Mouse (Mus musculus) limb, embryonic 14.5 days (tissue): ENCODE data around the gene Rnf217. TPM values are rescaled to one million over a fixed set of nuclear protein-coding genes. Genes with fewer than 3 reads are reported as not detected.
A peak's percentile ranks its signal among the peaks of the same experiment; 100 is the strongest.

ENCODE experiments used
- ATAC-seq: fragments of 200-750 bp; cut with Nextera tagmentation; 2 replicates; pipeline ENCODE4 v1.8.0; 2017; ENCODE audit warnings: low read depth, moderate number of reproducible peaks, moderate TSS enrichment; ENCODE audit not compliant: low FRiP score
- DNase-seq: peaks from one replicate; pipeline ENCODE4 v3.0.0-alpha.2; 2015; ENCODE audit warnings: low spot score
- H3K27ac ChIP-seq: fragments of 300-500 bp; sonication (generic); replicated peaks from 2 replicates; pipeline ENCODE4 v1.5.1; 2014; ENCODE audit warnings: low read depth, mild to moderate bottlenecking, low read length, moderate library complexity, mixed read lengths
- H3K27me3 ChIP-seq: fragments of 300-500 bp; sonication (generic); 2 replicates; pipeline ENCODE4 v1.6.1; 2014; ENCODE audit warnings: low read length, mixed read lengths; ENCODE audit not compliant: control insufficient read depth, insufficient read depth
- H3K36me3 ChIP-seq: fragments of 300-500 bp; sonication (generic); 2 replicates; pipeline ENCODE4 v1.6.1; 2014; ENCODE audit warnings: mild to moderate bottlenecking, low read length, moderate library complexity, mixed read lengths; ENCODE audit not compliant: control insufficient read depth, insufficient read depth
- H3K4me1 ChIP-seq: fragments of 300-500 bp; sonication (generic); 2 replicates; pipeline ENCODE4 v1.6.1; 2014; ENCODE audit warnings: antibody characterized with exemption, low read length, mixed read lengths; ENCODE audit not compliant: control insufficient read depth, insufficient read depth
- H3K4me2 ChIP-seq: fragments of 300-500 bp; sonication (generic); replicated peaks from 2 replicates; pipeline ENCODE4 v1.6.1; 2014; ENCODE audit warnings: low read depth, mild to moderate bottlenecking, low read length, moderate library complexity; ENCODE audit not compliant: severe bottlenecking
- H3K4me3 ChIP-seq: fragments of 300-500 bp; sonication (generic); replicated peaks from 2 replicates; pipeline ENCODE4 v1.5.1; 2014; ENCODE audit warnings: low read length
- H3K9ac ChIP-seq: fragments of 300-500 bp; sonication (generic); 2 replicates; pipeline ENCODE4 v1.6.1; 2014; ENCODE audit warnings: mild to moderate bottlenecking, low read depth, low read length, moderate library complexity; ENCODE audit not compliant: severe bottlenecking
- H3K9me3 ChIP-seq: fragments of 300-500 bp; sonication (generic); 2 replicates; pipeline ENCODE4 v1.6.1; 2016; ENCODE audit warnings: low read length; ENCODE audit not compliant: control insufficient read depth
- POLR2A ChIP-seq: fragments of 200-500 bp; IDR thresholded peaks from 2 replicates; pipeline ENCODE4 v1.8.0; 2012; ENCODE audit warnings: inconsistent platforms, mild to moderate bottlenecking, moderate library complexity, borderline replicate concordance; ENCODE audit not compliant: insufficient read depth, insufficient read length; ENCODE audit errors: extremely low read depth
- WGBS: fragments of 180-500 bp; shearing (Covaris S2); extraction: QIAGEN DNeasy Blood & Tissue Kit; methylation state at CpG from one replicate; pipeline ENCODE4 v1.1.7; 2014; 5-methylcytosine and 5-hydroxymethylcytosine counted together
- polyA plus RNA-seq, 2 experiments: library from polyadenylated mRNA; depleted of rRNA in 1 of 2; stranded (reverse) in 1 of 2; unstranded in 1 of 2; fragments of >200 nt; fragmentation: Nextera tagmentation in 1 of 2; extraction: Ambion mirVana in 1 of 2; gene quantifications; 2 replicates each; pipeline versions ENCODE4 v1.2.1 to v1.2.3; 2012 to 2014

Gene Rnf217
- polyA plus RNA-seq, 2 experiments, result 3.8 to 4.4 TPM

DNA sequence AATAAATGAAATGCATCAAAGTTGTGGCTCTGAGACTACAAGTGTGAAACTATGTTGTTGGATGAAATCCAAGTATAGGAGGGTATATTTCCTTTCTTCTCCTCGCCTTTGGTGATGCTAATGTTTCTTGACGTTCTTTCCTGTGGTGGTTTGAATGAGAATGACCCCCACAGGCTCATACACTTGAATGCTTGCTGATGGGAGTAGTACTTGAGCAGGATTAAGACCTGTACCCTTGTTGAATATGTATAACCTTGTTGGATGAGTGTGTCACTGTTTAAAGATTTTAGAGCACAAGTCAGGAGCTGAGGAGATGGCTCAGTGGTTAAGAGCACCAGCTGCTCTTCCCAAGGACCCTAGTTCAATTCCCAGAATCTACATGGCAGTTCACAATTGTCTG is 6.4 kb upstream of the Rnf217 start:
- no peak overlapping the region for H3K4me2 ChIP-seq
- H3K4me3 ChIP-seq, result no peak overlapping the region
- no peak overlapping the region for H3K9ac ChIP-seq
- no peak for ATAC-seq
- no peak for DNase-seq
- no peaks in the 10 kb centered on the region for H3K27me3 ChIP-seq
- 61% methylated on average over 2 of the region's 2 CpGs for WGBS
- TF ChIP-seq POLR2A, result no peak
- no peaks in the 10 kb centered on the region for H3K4me1 ChIP-seq
- no peaks in the 10 kb centered on the region for H3K36me3 ChIP-seq
- H3K9me3 ChIP-seq, result no peaks in the 10 kb centered on the region
- H3K27ac ChIP-seq, result no peak overlapping the region

DNA sequence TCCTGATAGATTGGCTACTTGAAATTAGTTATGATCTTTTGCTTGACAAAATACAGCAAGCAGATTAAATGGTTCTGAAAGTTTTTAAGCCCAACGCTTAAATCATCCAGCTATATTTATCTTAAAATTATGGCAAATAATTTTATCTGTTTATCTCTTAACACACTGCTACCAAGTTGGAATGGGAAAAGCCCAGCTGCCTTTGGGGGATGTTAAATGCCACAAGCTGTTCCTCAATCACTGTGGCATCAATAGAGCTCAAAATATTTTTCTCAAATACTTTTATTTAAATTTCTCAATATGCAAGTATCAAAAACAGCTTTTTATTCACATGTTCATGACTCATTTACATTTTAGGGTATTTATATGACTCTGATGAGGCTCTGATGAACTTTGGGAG is 5.1 kb upstream of the Rnf217 start:
- Histone ChIP-seq H3K4me2 (no peak overlapping the region), H3K9ac (no peak overlapping the region), H3K4me1 (no peaks in the 10 kb centered on the region), H3K27ac (no peak overlapping the region), H3K9me3 (no peaks in the 10 kb centered on the region), H3K27me3 (no peaks in the 10 kb centered on the region), H3K4me3 (no peak overlapping the region), H3K36me3 (no peaks in the 10 kb centered on the region)
- ATAC-seq, result no peak
- WGBS, result 91% methylated on average over 1 of the region's 1 CpGs
- DNase-seq, result no peak
- no peak for TF ChIP-seq POLR2A

DNA sequence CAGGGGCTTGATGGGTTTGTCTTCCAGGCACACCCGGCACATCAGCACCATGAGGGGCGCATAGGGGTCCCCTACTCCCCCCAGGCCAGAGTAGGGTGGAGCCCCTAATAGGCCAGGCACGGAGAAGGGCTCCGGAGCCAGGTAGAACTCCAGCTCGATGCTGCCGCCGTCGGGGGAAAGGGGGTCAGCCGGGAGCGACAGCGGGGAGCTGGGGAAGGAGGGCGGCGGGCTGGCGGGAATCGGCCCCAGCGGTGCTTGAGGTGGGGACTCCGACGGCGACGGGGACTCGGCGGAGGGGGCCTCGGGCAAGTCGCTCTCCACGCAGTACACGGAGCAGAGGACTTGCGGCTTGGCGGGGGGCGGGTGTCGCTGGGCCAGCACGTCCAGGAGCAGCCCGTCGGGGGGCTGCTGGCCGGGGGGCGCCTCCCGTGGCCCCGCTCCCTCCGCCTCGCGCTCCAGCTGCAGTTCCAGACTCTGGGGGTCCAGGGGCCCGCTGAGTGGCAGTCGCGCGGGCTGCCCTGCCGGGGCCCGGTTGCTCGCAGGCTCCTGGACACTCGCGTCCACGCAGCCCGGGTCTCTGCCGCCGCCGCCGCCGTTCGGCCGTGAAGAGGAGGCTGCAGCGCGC is 431 bp downstream of the Rnf217 start:
- H3K36me3 ChIP-seq, result no peaks in the 10 kb centered on the region
- H3K4me3 ChIP-seq, result peak overlapping the region; percentile 87
- 0% methylated on average over 17 of the region's 60 CpGs for WGBS
- no peaks in the 10 kb centered on the region for H3K27me3 ChIP-seq
- TF ChIP-seq POLR2A, result no peak
- peak overlapping the region; percentile 81 for H3K27ac ChIP-seq
- peak; percentile 41 for ATAC-seq
- peak; percentile 25 for DNase-seq
- no peaks in the 10 kb centered on the region for H3K9me3 ChIP-seq
- H3K4me1 ChIP-seq, result peaks cover 11% of the 10 kb centered on the region; the same call in 1 of the 2 replicates
- peak overlapping the region; percentile 98 for H3K9ac ChIP-seq
- peak overlapping the region; percentile 73 for H3K4me2 ChIP-seq

DNA sequence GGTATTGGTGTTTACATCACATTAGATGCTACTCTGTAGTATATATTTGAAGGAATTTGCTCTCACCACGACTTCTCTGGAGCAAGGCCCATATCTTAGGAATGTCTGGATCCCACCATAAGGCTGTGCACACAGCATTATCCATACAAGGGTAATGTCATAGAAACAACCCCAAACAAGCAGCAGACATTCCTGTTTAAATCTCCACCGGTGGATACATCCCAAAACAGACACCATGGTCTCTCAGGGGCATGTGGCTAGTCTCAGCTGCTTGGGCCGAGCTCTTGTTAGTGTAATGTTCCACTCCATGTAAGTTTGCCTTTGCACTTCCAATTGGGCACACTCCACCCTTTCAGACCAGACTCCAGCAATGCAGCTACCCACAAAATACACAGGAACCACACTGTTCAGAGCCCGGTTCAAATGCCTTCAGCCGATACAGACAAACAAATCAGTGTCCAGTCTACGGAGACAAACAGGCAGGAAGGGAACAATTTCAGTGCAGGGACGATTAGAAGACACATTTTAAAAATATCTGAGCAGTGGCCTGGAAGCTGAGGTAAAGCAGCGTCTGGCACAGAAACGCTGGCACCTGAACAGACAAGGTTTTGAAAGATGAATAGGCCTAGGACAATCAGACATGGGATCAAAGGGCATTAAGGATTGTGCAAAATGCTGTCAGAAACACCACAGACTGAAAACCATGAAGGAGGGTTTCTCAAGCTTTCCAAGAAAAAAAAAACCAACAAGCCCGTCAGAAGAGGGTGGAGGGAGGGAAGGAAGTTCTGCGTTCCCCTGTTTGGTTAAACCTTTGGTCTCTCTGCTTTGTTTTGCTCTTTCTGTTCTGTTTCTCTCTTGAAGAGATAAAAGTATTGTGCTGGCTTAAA is 1.8 kb downstream of the Rnf217 start:
- Histone ChIP-seq H3K9me3 (no peaks in the 10 kb centered on the region), H3K27ac (no peak overlapping the region), H3K4me2 (peak overlapping the region; percentile 73), H3K4me3 (peak overlapping the region; percentile 87), H3K4me1 (peaks cover 11% of the 10 kb centered on the region; the same call in 1 of the 2 replicates), H3K36me3 (no peaks in the 10 kb centered on the region), H3K9ac (peak overlapping the region; percentile 98), H3K27me3 (no peaks in the 10 kb centered on the region)
- no peak for TF ChIP-seq POLR2A
- DNase-seq (peak; percentile 17), ATAC-seq (no peak)
- 25% methylated on average over 11 of the region's 11 CpGs for WGBS

DNA sequence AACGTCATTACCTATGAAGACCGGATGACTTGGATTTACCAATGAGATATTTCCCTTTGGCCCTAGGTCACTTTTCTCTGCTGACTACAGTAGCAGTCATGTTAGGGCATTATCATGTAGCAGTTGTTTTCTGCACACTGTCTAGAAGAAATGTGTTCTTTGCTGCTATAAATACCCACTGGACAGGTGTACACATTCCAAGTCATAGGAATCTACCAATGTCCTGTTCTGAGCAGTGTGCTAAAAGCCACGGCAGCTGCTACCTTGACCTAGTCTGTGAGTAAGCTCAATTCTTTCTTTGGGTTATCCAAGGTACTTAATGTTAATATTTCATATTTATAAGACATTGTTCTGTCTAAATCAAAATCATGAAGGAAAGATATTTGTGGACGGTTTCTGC is 5.1 kb downstream of the Rnf217 start:
- no peak overlapping the region for H3K9ac ChIP-seq
- no peak overlapping the region for H3K4me3 ChIP-seq
- no peaks in the 10 kb centered on the region for H3K27me3 ChIP-seq
- ATAC-seq (no peak), DNase-seq (no peak)
- H3K4me1 ChIP-seq, result peaks cover 11% of the 10 kb centered on the region; the same call in 1 of the 2 replicates
- H3K27ac ChIP-seq, result no peak overlapping the region
- WGBS, result 86% methylated on average over 4 of the region's 4 CpGs
- TF ChIP-seq POLR2A, result no peak
- no peaks in the 10 kb centered on the region for H3K9me3 ChIP-seq
- H3K4me2 ChIP-seq, result no peak overlapping the region
- H3K36me3 ChIP-seq, result no peaks in the 10 kb centered on the region
